Mouse (Mus musculus) stomach, postnatal 0 days (tissue): Measurements from ENCODE around the gene Peak1.

Experiments
- CTCF ChIP-seq: IDR thresholded peaks from 2 replicates; pipeline ENCODE4 v1.5.1; 2016; ENCODE audit warnings: antibody characterized with exemption, low read depth, mild to moderate bottlenecking, moderate library complexity
- EP300 ChIP-seq: optimal IDR thresholded peaks from 2 replicates; pipeline ENCODE3; 2016; ENCODE audit warnings: antibody characterized with exemption

- no peak for TF ChIP-seq CTCF
- no peak for TF ChIP-seq EP300
Measured at GRCm38 (mm10) chr9:56456426-56456825, 38.6 kb upstream of the Peak1 start.
